Mouse (Mus musculus) megakaryocyte, embryonic 14.5 days (primary cell): Measurements from ENCODE around the gene Gm49395.

ENCODE experiments used
- FLI1 ChIP-seq: IDR thresholded peaks from 2 replicates; pipeline ENCODE4 v1.6.1; 2012; ENCODE audit warnings: low read length, inconsistent platforms, mixed read lengths
- GATA1 ChIP-seq: IDR thresholded peaks from 3 replicates; pipeline ENCODE4 v1.6.1; 2012; ENCODE audit warnings: mixed read lengths, low read length, inconsistent platforms, borderline replicate concordance

DNA sequence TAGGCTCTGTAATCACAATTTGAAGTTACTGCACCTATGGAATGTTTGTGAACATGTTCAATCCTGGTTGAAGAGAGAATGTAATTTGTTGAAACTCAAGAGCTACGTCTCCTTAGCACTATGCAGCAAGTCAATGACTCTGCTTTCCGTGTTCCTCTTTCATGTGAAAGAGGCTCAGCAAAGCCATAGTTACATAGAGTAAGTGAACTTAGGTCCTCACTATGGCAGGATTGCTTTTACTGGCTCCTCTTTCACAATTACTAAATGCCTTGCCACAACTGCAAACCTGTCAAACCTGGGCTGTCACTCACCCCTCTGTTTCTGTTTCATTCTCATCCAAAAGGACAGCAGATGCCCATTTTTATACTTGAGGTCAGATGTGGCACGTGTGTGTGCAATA lies 40.3 kb upstream of the Gm49395 start:
- TF ChIP-seq FLI1 (no peak), GATA1 (no peak)
